Mouse (Mus musculus) cerebellum, postnatal 10 days (tissue): ENCODE results near the gene Rufy4.
"Not testable (repeated sequence)": the region's sequence is repeated elsewhere in the genome, so short reads cannot be mapped to it uniquely, and the experiment has no call there.

Experiments
- DNase-seq, 2 experiments: peaks; one replicate each; pipeline ENCODE4 v3.0.0; 2021; ENCODE audit warnings: mixed read lengths in 2 of 2

The Rufy4 gene

DNA sequence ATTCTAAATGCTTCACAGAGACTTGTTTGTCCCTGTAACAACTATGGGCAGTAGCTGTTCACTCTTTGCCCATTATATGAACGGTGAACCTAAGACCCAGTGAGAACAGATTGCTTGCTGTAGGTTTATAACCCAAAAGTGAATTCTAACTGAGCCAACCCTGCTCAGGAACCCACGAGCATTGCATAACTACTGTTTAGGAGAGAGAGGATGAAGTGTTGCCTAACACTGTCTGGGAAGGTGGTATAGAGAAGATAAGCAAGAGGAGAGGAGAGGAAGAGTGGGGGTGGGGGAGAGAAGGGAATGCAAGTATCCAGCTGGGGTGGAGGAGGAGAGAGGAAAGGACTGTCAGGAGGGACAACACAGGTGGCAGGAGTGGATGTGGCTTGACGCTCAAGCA is 25.8 kb downstream of the Rufy4 start:
- DNase-seq: no peak

DNA sequence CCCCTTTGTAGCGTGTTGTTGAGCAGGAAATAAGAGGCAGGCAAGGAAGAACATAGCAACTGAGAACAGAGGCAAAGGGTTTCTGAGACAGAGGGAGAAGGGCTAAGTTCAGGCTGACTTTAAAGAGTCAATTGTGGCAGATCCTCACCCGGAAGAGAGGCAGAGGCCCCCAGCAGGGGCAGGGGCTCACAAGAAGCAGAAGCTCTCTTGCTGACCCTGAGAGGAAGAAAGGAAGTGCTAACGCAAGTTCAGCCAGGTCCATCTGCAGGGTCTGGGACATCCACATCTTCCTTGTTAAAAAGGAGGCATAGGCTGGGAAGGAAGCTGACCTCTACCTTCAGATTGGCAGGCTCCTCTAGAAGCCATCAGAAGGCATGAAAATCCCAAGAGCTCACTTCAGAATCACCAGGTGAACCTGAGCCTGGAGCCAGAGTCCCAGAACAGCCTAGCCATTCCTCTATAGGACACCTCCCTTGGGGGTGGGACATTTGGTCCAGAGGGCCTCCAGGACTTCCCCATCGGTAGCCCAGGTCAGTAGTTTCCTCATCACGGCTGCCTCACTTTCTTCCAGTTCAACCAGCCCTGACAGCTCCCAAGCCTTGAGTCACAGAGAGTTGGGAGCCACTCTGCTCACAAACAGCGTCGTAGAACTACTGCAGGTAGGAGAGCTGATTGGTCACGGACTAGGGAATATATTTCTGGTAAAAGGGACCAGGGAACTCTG is 28.3 kb downstream of the Rufy4 start, which contains the start of gene Cxcr2:
Gene Cxcr2, plus strand, starts transcription at position 529 of the 724 bp plus-strand sequence.
- no peak for DNase-seq

DNA sequence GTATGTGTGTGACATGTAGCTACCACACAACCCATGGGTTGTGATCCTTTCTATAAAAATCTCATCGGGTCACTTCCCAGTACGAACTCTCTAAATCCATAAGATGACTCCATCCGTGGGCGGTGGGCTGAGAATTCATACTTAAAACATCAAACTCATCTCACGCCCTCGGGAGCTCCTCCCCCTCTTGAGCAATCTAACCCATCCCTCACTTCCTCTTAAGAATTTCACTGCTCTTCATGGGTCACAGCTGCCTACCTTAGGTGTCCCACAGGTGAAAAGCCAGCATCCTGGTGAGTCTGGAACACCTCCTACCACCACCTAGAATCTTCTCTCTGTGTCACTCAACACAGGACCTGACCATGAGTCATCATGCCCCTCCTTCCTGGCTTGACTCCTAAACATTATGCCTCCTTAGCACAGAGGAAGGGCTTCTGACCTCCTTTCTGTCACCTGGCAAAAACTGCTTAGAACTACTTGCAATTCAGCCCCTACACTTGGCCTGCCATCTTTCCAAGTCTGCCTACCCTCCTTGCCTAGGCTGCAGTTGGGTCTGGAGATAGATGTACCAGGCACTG is 30.2 kb downstream of the Rufy4 start:
- no peak for DNase-seq

DNA sequence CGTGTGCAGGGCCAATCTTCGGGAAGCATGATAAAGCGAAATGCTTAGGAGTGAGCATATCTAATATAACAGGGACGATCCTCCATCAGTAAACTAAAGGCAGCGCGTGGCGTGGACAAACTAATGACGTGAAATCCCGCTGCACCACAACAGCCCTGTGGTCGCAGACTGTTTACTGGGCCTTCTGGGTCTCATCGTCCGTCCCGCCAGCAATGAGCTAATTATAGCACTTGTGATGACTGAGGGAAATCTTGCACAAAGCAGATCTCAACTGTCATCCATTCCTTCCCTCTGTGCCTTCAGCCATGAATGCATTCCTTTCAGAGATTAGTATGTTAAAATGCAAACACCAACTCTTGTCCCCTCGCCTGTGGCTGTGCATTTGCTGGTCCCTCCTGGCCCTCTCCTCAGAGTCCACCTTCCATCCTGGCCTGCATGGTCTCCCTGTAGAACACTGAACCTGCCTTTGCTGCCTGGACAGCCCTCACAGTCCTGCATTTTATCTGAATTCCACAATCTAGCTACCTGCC is 31.1 kb downstream of the Rufy4 start:
- no peak for DNase-seq

DNA sequence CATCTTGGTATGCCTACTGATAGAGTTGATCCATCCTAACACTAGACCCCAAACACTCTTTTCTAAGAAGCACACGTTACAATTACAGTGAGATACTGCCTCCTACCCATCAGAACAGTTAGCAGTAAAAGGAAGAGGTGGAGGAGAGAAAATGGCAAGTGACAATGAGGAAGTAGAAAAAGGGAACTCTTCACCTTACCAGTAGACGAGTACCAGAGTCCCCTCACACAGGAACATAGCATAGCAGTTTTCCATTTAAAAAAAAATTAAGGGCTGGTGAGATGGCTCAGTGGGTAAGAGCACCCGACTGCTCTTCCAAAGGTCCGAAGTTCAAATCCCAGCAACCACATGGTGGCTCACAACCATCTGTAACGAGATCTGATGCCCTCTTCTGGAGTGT is 34.3 kb downstream of the Rufy4 start:
- DNase-seq: not testable (repeated sequence)

DNA sequence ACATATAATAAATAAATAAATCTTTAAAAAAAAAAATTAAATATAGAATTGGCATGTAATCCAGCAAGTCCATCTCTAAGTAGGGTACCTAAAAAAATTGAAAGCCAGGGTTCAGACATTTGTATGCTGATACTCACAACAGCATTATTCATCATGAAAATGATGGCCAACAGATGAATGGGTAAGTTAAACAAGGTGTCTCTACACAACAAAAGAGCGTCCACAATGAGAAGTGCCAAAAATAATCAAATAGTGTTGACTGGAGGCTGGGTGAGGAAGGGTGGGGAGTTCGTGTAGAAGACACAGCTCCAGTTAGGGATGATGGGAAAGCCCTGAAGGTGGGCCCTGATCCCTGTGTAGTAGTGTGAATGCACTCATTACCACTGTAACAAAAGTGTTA is 34.7 kb downstream of the Rufy4 start:
- no peak for DNase-seq

DNA sequence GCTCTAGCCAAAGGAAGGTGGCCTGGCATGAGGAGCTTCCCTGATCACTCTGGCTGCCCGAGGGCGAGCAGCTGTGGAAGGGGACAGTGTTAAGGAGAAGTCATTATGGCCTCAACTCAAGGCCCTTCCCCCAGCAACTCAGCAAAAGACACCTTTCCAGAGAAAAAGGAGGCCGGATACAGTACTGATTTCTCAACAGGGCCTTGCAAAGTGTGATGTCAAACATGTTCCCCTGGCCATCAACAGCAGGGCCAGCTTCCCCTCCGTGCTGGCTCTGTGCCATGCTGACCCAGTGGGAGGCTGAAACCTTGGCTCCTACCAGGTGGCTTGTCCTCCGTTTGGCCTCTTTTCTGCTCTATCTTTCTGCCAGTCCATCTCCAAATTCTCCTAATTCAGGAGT is 41.8 kb downstream of the Rufy4 start:
- peak; percentile 43 to 50 for DNase-seq

DNA sequence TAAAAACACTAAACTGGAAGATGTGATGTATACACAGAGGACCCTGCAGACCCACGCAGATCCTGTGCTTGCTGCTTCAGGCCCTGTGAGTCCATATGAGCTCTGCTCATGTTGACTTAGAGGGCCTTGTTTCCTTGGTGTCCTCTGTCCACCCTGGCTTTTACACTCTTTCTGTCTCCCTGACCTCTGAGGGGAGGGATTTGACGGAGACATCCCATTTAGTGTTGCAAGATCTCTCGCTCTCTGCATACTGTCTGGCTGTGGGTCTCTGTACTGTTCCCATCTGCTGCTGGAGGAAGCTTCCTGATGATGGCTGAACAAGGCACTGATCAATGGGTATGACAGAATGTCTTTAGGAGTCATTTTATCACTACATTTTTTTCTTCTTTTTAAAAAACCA is 44.4 kb downstream of the Rufy4 start:
- DNase-seq: no peak

DNA sequence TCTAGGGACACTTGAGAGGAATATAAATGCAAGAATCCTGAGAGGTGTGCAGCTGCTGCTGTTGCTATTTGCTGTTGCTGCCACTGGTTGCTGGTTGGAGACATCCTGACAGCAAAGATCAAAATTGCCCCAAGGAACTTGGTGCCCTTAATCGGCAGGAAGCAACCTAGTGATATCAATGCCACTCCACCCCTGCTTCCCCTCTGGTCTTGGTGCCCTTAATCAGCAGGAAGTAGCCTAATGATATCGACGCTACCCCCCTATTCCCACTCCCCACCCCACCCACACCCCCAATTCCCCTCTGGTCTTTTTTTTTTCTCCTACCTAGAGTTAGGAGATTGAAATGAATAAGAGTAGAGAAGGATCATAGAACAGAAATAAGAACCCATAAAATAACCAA is 47.4 kb downstream of the Rufy4 start:
- DNase-seq: no peak

DNA sequence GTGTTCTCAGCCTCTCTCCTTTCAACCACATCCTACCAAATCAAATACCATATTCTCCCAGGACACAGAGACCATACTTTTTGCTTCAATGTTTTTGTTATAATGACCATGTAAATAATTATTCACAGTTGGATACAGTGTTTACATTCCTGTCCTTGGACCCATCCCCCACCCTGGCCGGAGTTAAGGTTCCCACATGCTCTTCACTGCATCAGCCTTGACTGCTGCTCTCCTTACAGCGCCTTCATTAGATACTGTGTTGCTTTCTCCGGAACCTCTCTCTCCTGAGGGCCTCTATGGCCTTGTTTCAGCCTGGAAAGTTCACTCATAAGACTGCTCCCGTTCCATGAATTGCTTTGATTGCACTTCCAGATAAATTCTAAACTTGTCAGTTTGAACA is 50.4 kb downstream of the Rufy4 start:
- no peak for DNase-seq

DNA sequence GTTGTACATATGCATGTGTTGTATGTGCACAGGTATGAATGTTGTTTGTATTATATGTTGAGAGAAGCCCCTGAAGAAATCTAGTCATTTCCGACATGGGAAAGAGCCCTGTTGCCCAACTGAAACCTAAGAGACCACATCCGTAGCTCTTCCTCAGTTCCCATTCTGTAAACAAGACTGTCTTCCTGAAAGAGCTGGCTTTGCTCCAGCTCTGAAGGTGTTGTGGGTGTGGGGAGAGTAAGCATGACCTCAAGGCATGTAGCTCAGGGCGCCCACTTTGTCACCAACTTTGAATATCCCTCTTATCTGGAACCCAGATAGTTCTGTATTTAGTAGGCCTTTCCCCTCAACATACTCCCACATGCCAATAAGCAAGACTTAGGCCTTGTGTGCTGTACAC is 53.3 kb downstream of the Rufy4 start:
- DNase-seq: no peak

DNA sequence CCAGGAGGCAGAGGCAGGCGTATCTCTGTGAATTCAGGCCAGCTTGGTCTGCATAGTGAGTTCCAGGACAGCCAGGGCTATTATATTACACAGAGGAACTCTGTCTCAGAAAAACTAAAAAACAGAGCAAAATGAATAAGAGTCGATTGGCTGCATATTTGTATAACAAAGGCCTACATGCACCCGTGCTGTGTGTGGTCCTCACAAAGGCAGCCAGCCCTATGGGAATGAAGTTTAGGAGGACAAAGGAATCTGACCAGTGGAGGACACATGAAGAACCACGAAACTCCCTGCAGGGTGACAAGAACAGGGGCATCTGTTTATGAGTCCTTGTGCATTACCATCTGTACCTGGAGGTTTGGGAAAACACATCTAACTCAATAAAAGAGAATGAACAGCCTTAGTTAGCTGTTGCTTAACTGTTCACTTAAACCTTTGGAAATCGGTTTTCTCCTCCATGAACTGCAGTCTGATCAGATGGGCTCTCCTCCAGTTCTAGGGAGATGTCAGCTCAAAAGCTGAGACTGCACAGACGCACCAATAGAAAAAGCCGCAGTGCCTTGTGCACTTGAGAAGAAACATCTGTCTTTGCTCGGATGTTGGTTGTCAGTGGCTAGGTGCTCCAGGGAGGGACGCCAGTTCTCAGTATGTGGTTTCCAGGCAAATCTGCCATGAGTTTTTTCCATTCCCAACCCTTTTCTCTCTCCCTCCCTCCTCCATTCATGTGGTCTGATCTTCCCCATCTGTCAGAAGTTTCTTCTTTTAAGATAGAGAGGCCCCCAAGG is 54.5 kb downstream of the Rufy4 start:
- no peak for DNase-seq

DNA sequence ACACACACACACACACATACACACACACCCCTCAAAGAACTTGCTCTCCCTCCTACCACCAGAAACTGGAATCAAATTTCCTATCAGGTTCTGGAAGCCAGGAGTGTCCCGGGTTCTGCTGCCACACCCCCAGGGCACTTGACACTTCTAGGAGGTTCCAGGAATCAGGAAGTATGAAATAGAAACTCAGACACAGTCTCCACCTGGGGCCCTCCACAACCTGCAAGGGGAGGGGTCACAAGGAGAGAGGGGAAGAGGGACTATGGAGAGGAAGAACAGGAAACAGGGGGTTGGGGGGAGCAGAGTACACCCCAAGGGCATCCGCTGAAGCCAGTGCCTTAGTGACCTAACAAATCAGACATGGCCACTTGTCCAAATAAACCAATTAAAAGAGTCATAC is 56.1 kb downstream of the Rufy4 start:
- no peak for DNase-seq

DNA sequence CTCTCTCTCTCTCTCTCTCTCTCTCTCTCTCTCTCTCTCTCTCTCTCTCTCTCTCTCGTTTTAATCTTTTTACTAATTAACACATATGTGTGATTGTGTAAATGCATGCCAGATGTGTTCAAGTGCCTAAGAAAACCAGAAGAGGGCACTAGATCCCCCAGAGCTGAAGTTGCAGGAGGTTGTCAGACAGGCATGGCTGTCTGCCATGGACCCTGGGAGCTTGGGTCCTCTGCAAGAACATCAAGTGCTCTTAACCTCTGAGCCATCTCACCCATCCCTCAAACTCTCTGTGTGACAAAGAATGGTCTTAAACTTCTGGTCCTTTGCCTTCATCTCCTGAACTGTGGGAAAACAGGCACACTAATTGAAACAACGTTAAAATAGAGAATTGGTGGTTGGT is 57.7 kb downstream of the Rufy4 start:
- no peak for DNase-seq

DNA sequence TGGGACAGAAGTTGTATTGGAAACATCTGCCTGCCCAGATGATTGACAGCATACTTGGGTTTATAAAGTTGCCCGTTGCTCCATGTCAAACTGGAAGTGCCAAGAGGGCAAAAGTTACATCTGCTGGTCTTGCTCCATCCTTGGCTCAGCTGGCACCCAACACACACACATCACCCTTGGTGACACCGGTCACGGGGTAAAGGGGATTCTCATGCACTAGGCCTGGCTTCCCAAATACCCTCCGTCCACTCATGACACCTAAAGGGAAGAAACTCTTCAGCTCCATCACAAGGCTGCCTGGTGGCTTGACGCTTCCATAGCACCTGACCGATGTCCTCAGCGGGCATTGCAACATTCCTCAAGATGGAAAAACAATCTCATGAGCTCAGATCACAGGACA is 65.1 kb downstream of the Rufy4 start:
- DNase-seq: no peak

DNA sequence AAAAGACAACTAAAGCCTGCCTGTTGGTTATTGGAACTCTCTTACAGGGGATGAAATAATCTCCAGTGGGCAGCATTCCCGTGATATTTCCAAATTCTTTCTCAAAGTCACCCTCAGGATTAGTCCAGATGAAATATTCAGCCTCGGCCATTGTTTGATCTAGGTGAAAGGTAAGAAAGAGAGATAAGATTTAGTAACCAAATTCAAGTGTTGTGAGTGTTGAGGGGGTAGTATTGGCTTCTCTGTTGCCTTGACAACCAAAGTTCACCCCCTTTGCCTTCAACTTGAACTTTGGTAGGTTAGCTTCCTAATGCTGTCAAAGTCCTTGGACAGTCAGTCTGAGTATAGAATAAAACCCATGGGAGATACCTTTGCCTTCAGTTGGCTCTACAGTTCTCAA is 67.4 kb downstream of the Rufy4 start:
- DNase-seq: no peak

DNA sequence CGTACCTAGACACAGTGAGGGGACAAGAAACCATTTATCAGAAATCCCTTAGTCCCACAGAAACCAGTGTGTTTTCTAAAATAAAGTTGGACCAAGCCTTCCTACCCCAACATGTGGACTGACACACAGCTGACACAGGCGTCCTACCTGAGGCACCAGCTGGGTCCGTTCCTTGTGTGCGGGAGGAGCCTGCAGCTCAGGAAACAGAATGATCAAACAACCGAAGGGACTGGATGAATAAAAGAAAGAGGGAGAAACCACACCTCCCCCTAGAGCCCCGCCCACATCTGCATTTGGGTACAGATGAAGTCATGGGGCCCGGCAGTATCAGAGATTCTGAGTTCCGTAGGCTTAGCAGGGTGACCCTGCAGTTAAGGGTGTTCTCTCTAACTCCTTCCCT is 69.1 kb downstream of the Rufy4 start, which contains the start of gene Cxcr1:
Gene Cxcr1, minus strand, starts transcription at position 187 of the 400 bp plus-strand sequence.
- DNase-seq: no peak

DNA sequence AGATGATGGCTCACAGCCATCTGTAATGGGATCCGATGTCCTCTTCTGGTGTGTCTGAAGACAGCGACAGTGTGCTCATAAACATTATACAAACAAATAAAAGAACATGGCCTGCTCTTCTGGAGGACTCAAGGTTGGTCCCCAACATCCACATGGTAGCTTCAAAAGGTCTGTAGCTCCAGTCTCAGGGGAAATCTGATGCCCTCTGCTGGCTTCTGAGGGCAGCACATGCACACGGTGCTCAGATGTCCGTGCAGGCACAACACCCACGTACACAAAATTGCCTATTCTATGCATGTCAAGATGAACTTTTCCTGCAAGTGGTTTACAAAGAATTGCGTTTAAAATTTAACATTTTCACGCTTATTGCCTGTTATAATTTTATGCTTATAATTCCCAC is 70.6 kb downstream of the Rufy4 start:
- peak; percentile 17 to 21 for DNase-seq

DNA sequence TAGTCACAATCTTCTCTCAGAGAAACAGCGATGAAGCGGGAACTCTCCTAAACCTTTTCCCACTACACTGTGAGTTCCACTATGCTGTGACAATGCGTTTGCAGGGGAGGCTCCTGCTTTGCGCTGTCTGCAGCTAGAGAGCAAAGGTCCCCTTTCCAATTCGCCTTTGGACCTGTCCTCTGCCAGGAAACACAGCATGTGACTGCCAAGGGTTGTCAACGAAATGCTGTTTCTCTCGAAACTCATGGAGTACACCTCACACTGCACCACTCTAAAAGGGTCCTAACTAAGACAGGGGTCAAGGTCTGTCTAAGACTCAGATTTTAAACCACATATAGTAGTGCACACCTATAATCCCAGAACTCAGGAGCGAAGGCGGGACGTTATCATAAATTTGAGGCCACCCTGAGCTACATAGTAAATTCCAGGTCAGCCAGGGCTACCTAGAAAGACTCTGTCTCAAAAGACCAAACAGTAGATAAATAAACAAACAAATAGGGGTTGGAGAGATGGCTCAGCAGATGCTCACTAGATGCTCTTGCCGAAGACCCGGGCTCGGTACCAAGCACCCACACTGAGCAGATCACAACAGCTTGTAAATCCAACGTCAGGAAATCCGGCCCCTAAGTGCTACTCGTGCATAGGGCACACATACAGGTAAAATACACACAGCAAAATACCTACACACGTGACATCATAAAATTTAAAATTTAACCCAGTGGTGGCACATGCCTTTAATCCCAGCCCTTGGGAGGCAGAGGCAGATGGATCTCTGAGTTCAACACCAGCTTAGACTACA is 71.5 kb downstream of the Rufy4 start:
- no peak for DNase-seq
